Mouse (Mus musculus): ENCODE data around the gene Pex10. TPM values are rescaled to one million over a fixed set of nuclear protein-coding genes. Genes with fewer than 3 reads are reported as not detected.
A peak's percentile ranks its signal among the peaks of the same experiment; 100 is the strongest.

Pex10 gene
- 7.0 and 9.4 TPM in 2 replicates for polyA plus RNA-seq (2014; fragmentation: Nextera tagmentation; extraction: Ambion mirVana)

DNA sequence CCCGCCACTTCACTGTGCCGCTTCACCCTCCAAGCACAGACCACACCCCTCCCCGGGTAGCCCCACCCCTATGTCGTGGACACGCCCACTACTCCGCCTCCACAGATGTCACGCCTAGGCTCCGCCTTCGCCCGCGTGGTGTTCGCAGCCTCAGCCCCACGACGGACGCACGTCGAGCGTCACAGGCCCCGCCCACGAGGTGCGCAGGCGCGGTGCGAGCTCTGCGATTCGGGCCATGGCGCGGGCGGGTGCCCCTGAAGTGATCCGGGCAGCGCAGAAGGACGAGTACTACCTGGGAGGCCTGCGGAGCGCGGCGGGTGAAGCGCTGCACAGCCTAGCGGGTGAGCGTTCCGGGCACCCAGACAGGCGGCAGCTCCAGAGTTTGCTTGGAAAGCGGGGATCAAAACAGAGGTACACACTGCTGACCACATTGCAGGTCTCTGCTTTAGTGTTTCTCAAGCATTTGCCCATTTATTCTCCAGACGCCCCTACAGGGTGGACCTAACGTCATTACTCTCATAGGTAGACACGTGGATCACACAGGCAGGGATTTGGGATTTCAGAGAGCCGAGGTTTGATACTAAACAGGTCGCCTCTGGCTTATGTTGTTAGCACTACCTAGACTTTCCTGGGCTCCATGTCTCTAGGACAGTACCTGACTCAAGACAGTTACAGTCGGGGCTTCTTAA, at the start of gene Pex10:
Pex10 (plus strand) TSS at position 183 of the 689 bp plus-strand sequence.
- Histone ChIP-seq H3K27ac (ENCODE audit: low read depth) (peak within 1 kb of the TSS; percentile 80), H3K27me3 (ENCODE audit: insufficient read depth, low read length) (no peaks in the 10 kb centered on the region), H3K4me2 (peak within 1 kb of the TSS; percentile 89), H3K4me3 (ENCODE audit: low read depth, low read length) (peak within 1 kb of the TSS; percentile 69), H3K4me1 (ENCODE audit: insufficient read depth) (peaks cover 3% of the 10 kb centered on the region), H3K9ac (peak within 1 kb of the TSS; percentile 72), H3K9me3 (ENCODE audit: low read depth, low read length) (no peaks in the 10 kb centered on the region), H3K36me3 (ENCODE audit: insufficient read depth) (peaks cover 38% of the 10 kb centered on the region)
- DNase-seq: peak; percentile 99
- WGBS: under 1% methylated on average over 48 of the region's 48 CpGs
- TF ChIP-seq CTCF (IDR thresholded peaks at IDR 0.05; ENCODE audit: low read depth): 0 out of 2 replicates have a peak, but pooled peaks have one; percentile 13
- ATAC-seq (ENCODE audit: insufficient read depth): peak; percentile 83

DNA sequence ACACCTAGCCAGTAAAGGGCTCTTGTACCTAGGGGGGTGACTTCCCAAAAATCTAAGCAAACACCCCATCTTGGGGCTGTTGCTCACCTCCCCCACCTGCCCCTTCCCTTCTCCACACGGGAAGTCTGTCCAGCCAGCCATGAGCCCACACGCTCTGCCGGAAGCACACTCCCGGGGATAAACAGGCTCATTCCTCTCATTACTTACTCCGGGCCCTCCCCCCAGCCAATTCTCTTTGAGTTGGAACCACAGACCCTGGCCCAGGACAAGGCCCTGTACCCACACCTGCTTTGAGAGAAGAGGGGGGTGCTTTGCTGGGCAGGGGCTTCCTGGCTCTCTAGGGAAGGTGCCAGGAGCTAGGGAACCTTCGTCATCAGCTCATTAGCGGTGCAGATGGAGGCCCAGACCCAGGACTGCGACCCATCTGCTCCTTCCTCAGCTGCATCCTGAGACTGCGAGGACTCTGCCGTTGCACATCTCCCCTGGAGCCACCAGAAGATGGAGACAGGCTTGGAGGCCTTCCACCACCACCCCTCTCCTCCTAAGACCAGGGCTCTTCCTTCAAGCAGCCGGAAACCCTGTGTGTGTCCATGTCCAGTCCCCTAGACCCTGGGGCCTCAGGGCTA, 49.5 kb upstream of the Pex10 start:
- Histone ChIP-seq H3K4me1 (ENCODE audit: insufficient read depth) (no peaks in the 10 kb centered on the region; the same call in 1 of the 2 replicates), H3K9me3 (ENCODE audit: low read depth, low read length) (no peaks in the 10 kb centered on the region), H3K9ac (no peak overlapping the region), H3K27me3 (ENCODE audit: insufficient read depth, low read length) (no peaks in the 10 kb centered on the region), H3K4me3 (ENCODE audit: low read depth, low read length) (no peak overlapping the region), H3K4me2 (no peak overlapping the region), H3K27ac (ENCODE audit: low read depth) (no peak overlapping the region), H3K36me3 (ENCODE audit: insufficient read depth) (no peaks in the 10 kb centered on the region)
- no peak for TF ChIP-seq CTCF (IDR thresholded peaks at IDR 0.05; ENCODE audit: low read depth)
- WGBS: 67% methylated on average over 11 of the region's 11 CpGs
- no peak for DNase-seq
- no peak for ATAC-seq (ENCODE audit: insufficient read depth)

DNA sequence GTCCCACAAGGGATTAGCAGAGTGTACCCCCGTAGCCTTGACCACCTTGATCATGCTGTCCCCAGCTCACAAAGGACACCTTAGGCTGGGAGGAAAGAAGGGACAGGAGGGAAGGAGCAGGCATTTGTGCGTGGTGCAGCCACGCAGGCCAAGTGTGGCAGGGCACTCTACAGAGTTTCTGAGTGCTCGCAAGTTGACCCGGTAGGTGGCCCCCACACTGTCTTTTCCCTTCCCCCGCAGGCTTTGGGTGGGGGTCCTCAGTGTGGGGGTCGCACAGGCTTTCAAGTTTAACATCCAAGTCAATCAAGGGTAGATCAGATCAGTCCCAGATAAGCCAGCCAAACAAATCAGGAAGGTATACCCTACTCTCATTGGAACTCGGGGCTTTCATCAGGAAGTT, 48.8 kb upstream of the Pex10 start:
- Histone ChIP-seq H3K9ac (no peak overlapping the region), H3K4me1 (ENCODE audit: insufficient read depth) (no peaks in the 10 kb centered on the region; the same call in 1 of the 2 replicates), H3K36me3 (ENCODE audit: insufficient read depth) (no peaks in the 10 kb centered on the region), H3K27ac (ENCODE audit: low read depth) (no peak overlapping the region), H3K4me3 (ENCODE audit: low read depth, low read length) (no peak overlapping the region), H3K4me2 (no peak overlapping the region), H3K9me3 (ENCODE audit: low read depth, low read length) (no peaks in the 10 kb centered on the region), H3K27me3 (ENCODE audit: insufficient read depth, low read length) (no peaks in the 10 kb centered on the region)
- ATAC-seq (ENCODE audit: insufficient read depth) (no peak), DNase-seq (no peak)
- WGBS: 69% methylated on average over 8 of the region's 8 CpGs
- TF ChIP-seq CTCF (IDR thresholded peaks at IDR 0.05; ENCODE audit: low read depth): no peak

DNA sequence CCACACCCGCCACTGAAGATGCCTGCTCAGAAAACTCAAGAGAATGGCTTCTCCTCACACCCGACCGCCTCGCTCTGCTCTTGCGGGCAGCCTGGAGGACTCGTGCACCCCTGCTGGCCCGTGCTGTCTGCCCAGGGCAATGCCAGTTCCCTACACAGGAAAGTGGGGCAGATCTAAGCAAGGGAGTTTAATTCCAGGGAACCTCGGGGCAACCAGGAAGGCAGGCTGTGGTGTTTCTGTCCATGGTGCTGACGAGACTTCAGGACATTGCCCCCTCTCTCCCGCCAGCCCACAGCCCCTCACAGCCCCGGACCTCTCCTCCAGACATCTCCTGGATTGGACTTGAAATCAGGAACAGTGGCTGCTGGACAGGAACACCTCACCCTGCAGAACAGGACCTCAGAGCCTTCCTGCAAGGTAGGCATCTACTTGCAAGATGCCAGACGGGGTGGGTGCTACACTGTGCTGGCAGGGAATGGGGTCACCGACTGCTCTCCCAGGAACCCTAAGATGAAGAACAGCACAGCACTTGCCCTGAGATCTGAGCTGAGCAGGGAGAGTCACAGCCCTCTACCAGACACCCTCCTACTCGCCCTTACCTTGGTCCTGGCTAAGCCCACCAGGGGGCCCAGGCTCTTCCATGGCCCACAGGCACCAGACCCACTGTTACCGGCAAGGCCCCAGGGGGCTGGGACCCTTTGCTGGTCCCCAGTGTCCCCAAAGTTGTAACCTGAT, 48.0 kb upstream of the Pex10 start:
- Histone ChIP-seq H3K27me3 (ENCODE audit: insufficient read depth, low read length) (no peaks in the 10 kb centered on the region), H3K27ac (ENCODE audit: low read depth) (no peak overlapping the region), H3K4me3 (ENCODE audit: low read depth, low read length) (0 out of 2 replicates have a peak overlapping the region, but pooled peaks have one; percentile 4), H3K9me3 (ENCODE audit: low read depth, low read length) (no peaks in the 10 kb centered on the region), H3K36me3 (ENCODE audit: insufficient read depth) (no peaks in the 10 kb centered on the region), H3K4me1 (ENCODE audit: insufficient read depth) (no peaks in the 10 kb centered on the region; the same call in 1 of the 2 replicates), H3K9ac (no peak overlapping the region), H3K4me2 (peak overlapping the region; percentile 45)
- 6% methylated on average over 15 of the region's 15 CpGs for WGBS
- DNase-seq: peak; percentile 85
- ATAC-seq (ENCODE audit: insufficient read depth): peak; percentile 54
- peak; percentile 36; the same call in 1 of the 2 replicates for TF ChIP-seq CTCF (IDR thresholded peaks at IDR 0.05; ENCODE audit: low read depth)

DNA sequence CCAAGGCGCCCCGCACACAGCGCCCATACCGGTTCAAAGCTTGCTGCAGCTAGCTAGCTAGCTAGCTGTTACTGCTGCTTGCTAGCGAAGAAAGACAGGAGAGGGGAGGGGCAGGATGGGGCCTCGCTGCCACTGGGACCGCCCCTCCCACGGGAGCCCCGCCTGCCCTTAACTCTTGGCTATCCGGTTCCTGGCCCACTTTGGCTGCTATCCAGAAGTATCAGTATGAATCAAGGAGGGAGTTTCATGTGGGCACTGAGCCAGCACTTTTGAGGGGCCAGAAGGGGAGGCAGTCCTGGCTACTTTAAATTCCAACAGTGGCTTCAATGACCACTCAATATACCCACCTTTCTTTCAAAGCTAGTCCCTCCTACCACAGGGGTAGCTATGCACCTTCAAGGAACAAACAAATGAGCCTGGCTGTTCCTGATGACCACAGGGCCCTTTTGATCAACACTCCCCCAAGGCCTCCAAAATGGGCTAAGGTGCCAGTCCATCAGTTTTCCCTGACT, 47.4 kb upstream of the Pex10 start:
- 0 out of 2 replicates have a peak overlapping the region, but pooled peaks have one; percentile 4 for H3K4me3 ChIP-seq (ENCODE audit: low read depth, low read length)
- H3K4me2 ChIP-seq: peak overlapping the region; percentile 45
- no peaks in the 10 kb centered on the region for H3K27me3 ChIP-seq (ENCODE audit: insufficient read depth, low read length)
- WGBS: under 1% methylated on average over 10 of the region's 10 CpGs
- no peak overlapping the region for H3K9ac ChIP-seq
- H3K27ac ChIP-seq (ENCODE audit: low read depth): peak overlapping the region; percentile 75; the same call in 1 of the 2 replicates
- peak; percentile 93 for DNase-seq
- H3K4me1 ChIP-seq (ENCODE audit: insufficient read depth): no peaks in the 10 kb centered on the region; the same call in 1 of the 2 replicates
- TF ChIP-seq CTCF (IDR thresholded peaks at IDR 0.05; ENCODE audit: low read depth): no peak
- H3K9me3 ChIP-seq (ENCODE audit: low read depth, low read length): no peaks in the 10 kb centered on the region
- H3K36me3 ChIP-seq (ENCODE audit: insufficient read depth): no peaks in the 10 kb centered on the region
- ATAC-seq (ENCODE audit: insufficient read depth): peak; percentile 77

DNA sequence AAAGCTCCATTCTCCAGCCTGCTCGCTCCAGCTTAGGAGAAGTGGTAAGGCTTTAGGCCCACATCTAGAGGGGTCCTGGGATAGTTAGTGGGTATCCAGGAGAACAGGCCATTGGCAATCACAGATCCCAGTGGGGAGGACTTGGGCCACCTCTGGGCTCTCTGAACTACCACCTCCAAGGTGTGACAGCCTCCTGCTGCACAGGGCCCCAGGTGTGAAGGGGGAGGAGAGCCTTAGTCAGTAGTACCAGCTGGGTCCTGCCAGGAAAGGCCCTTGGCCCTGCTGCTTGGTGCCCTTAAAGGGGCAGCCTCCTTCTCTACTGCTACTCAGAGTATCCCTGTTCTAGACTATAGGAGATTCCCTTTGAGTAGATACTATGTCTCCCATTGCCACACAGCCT, 46.7 kb upstream of the Pex10 start:
- no peaks in the 10 kb centered on the region; the same call in 1 of the 2 replicates for H3K4me1 ChIP-seq (ENCODE audit: insufficient read depth)
- no peak for TF ChIP-seq CTCF (IDR thresholded peaks at IDR 0.05; ENCODE audit: low read depth)
- H3K27ac ChIP-seq (ENCODE audit: low read depth): peak overlapping the region; percentile 75
- peak; percentile 16; the same call in 1 of the 2 replicates for ATAC-seq (ENCODE audit: insufficient read depth)
- H3K9ac ChIP-seq: no peak overlapping the region
- H3K9me3 ChIP-seq (ENCODE audit: low read depth, low read length): no peaks in the 10 kb centered on the region
- no peaks in the 10 kb centered on the region for H3K27me3 ChIP-seq (ENCODE audit: insufficient read depth, low read length)
- no peak for DNase-seq
- no peaks in the 10 kb centered on the region for H3K36me3 ChIP-seq (ENCODE audit: insufficient read depth)
- H3K4me3 ChIP-seq (ENCODE audit: low read depth, low read length): no peak overlapping the region
- no peak overlapping the region for H3K4me2 ChIP-seq
- 22% methylated on average over 1 of the region's 1 CpGs for WGBS

Measured in lung, embryonic 14.5 days (tissue).